Mouse (Mus musculus) intestine, postnatal 0 days (tissue): ENCODE measurements around the gene Sema6d. TPM values are rescaled to one million over a fixed set of nuclear protein-coding genes. Genes with fewer than 3 reads are reported as not detected.

ENCODE experiments used
- ATAC-seq: fragments of 200-750 bp; cut with Nextera tagmentation; 2 replicates; pipeline ENCODE4 v1.8.0; 2017; ENCODE audit warnings: mild to moderate bottlenecking, moderate TSS enrichment, moderate library complexity
- H3K27ac ChIP-seq: fragments of 300-500 bp; sonication (generic); 2 replicates; pipeline ENCODE4 v1.5.1; 2014; ENCODE audit warnings: mild to moderate bottlenecking, low read depth, low read length, moderate library complexity
- H3K27me3 ChIP-seq: fragments of 300-500 bp; sonication (generic); replicated peaks from 2 replicates; pipeline ENCODE4 v1.6.1; 2014; ENCODE audit warnings: low read length, mixed read lengths; ENCODE audit not compliant: control insufficient read depth, insufficient read depth
- H3K36me3 ChIP-seq: fragments of 300-500 bp; sonication (generic); 2 replicates; pipeline ENCODE4 v1.6.1; 2014; ENCODE audit warnings: mild to moderate bottlenecking, moderate library complexity; ENCODE audit not compliant: control insufficient read depth, insufficient read depth
- H3K4me1 ChIP-seq: fragments of 300-500 bp; sonication (generic); replicated peaks from 2 replicates; pipeline ENCODE4 v1.6.1; 2014; ENCODE audit warnings: antibody characterized with exemption, low read length, mixed read lengths; ENCODE audit not compliant: control insufficient read depth, insufficient read depth
- H3K4me2 ChIP-seq: fragments of 300-500 bp; sonication (generic); replicated peaks from 2 replicates; pipeline ENCODE4 v1.6.1; 2014; ENCODE audit warnings: low read depth, mild to moderate bottlenecking, moderate library complexity
- H3K4me3 ChIP-seq: fragments of 300-500 bp; sonication (generic); 2 replicates; pipeline ENCODE4 v1.5.1; 2014; ENCODE audit warnings: low read depth, low read length
- H3K9ac ChIP-seq: fragments of 300-500 bp; sonication (generic); 2 replicates; pipeline ENCODE4 v1.6.1; 2014; ENCODE audit warnings: mild to moderate bottlenecking, low read depth, low read length
- H3K9me3 ChIP-seq: fragments of 300-500 bp; sonication (generic); 2 replicates; pipeline ENCODE4 v1.6.1; 2016; ENCODE audit warnings: mixed run types; ENCODE audit not compliant: control insufficient read depth
- CTCF ChIP-seq: sonication (generic); IDR thresholded peaks from 2 replicates; pipeline ENCODE4 v1.5.1; 2016; ENCODE audit warnings: low read depth, mild to moderate bottlenecking, control low read depth, antibody characterized with exemption, moderate library complexity
- WGBS: fragments of 180-500 bp; shearing (Covaris S2); extraction: QIAGEN DNeasy Blood & Tissue Kit; methylation state at CpG from one replicate; pipeline ENCODE4 v1.1.7; 2014; 5-methylcytosine and 5-hydroxymethylcytosine counted together
- polyA plus RNA-seq: library from polyadenylated mRNA; unstranded; fragments of >200 nt; fragmentation: Nextera tagmentation; extraction: Ambion mirVana; gene quantifications from 2 replicates; pipeline ENCODE4 v1.2.1, GENCODE M21; 2015

Gene Sema6d
- polyA plus RNA-seq, 1 experiment from 2014 or later, result 10.4 TPM

- no peak overlapping the region for H3K4me3 ChIP-seq
- H3K27me3 ChIP-seq, result no peaks in the 10 kb centered on the region
- no peak for TF ChIP-seq CTCF
- H3K4me2 ChIP-seq, result no peak overlapping the region
- H3K4me1 ChIP-seq, result no peaks in the 10 kb centered on the region
- no peak overlapping the region for H3K27ac ChIP-seq
- ATAC-seq, result peak; percentile 63; the same call in 1 of the 2 replicates
- WGBS, result 55% methylated on average over 4 of the region's 4 CpGs
- no peak overlapping the region for H3K9ac ChIP-seq
- no peaks in the 10 kb centered on the region for H3K9me3 ChIP-seq
- no peaks in the 10 kb centered on the region for H3K36me3 ChIP-seq
Measured at GRCm38 (mm10) chr2:124396733-124397132, 307.0 kb downstream of the Sema6d start.

- peak; percentile 69 for ATAC-seq
Measured at GRCm38 (mm10) chr2:124397304-124397703, 307.5 kb downstream of the Sema6d start.

GRCm38 (mm10) chr2:124399611-124400010, 309.8 kb downstream of the Sema6d start:
- 83% methylated on average over 2 of the region's 2 CpGs for WGBS
- TF ChIP-seq CTCF, result no peak
- no peak overlapping the region for H3K4me3 ChIP-seq
- no peaks in the 10 kb centered on the region for H3K4me1 ChIP-seq
- ATAC-seq, result no peak
- H3K36me3 ChIP-seq, result no peaks in the 10 kb centered on the region
- H3K9me3 ChIP-seq, result no peaks in the 10 kb centered on the region
- no peak overlapping the region for H3K4me2 ChIP-seq
- no peaks in the 10 kb centered on the region for H3K27me3 ChIP-seq
- no peak overlapping the region for H3K27ac ChIP-seq
- no peak overlapping the region for H3K9ac ChIP-seq

More at GRCm38 (mm10) chr2:124397304-124397703, 307.5 kb downstream of the Sema6d start:
- H3K27ac ChIP-seq, result no peak overlapping the region
- no peak overlapping the region for H3K4me3 ChIP-seq
- H3K9me3 ChIP-seq, result no peaks in the 10 kb centered on the region
- H3K4me1 ChIP-seq, result no peaks in the 10 kb centered on the region
- no peak overlapping the region for H3K4me2 ChIP-seq
- H3K9ac ChIP-seq, result no peak overlapping the region
- 54% methylated on average over 5 of the region's 5 CpGs for WGBS
- H3K36me3 ChIP-seq, result no peaks in the 10 kb centered on the region
- no peak for TF ChIP-seq CTCF
- no peaks in the 10 kb centered on the region for H3K27me3 ChIP-seq

DNA sequence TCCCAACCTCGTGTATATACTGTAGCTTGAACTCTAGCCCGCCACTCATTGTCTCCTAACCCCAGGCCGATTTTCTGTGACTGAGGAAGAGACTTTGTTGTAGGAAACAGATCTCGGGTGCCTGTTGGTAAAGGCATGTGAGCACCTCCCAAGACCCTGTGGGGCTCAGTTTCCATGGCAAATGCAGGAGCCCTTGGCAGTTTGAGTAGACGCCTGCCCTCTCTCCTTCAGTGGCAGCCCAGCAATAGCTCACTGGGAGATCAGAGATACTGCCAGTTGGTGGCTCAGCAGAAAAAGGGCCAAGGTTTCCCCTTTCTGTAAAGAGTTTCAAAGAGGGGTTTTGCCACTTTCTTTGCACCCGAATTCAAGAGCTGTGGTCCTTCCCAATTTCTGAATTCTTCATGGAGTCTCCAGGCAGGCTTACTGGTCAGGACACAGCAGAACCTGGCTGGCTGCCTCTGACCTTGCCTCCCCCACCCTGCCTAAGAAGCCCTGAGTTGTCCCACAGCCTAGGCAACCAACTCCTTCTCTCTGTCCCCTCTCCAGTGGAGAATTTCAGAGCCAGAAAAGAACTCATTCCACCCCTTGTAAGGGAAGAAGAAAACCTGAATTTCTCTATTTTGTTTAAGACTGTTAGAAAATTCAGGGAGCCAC, 312.1 kb downstream of the Sema6d start:
- ATAC-seq, result no peak
- H3K27ac ChIP-seq, result no peak overlapping the region
- H3K4me1 ChIP-seq, result no peaks in the 10 kb centered on the region
- H3K9me3 ChIP-seq, result no peaks in the 10 kb centered on the region
- H3K36me3 ChIP-seq, result no peaks in the 10 kb centered on the region
- 78% methylated on average over 6 of the region's 6 CpGs for WGBS
- no peak overlapping the region for H3K9ac ChIP-seq
- no peaks in the 10 kb centered on the region for H3K27me3 ChIP-seq
- no peak overlapping the region for H3K4me3 ChIP-seq
- no peak for TF ChIP-seq CTCF
- H3K4me2 ChIP-seq, result no peak overlapping the region

DNA sequence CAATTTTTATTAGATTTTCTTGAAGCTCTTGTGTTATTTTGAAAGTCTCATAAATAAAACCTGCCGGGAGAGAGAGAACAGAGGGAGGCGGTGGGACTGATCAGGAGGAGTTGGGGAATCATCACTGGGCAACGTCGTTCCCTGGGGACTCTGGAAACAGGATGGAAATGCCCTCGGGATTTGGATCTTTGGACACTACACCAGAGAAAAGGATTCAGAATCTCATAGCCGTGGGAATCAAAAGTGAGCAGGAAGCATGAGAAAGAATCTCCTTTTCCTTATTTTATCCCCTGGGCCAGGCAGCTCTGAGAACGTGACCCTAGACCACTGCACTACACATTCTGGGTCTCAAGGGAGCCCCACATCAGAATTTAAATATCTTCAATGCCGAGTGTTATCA, 313.8 kb downstream of the Sema6d start:
- H3K36me3 ChIP-seq, result no peaks in the 10 kb centered on the region
- no peaks in the 10 kb centered on the region for H3K9me3 ChIP-seq
- H3K9ac ChIP-seq, result no peak overlapping the region
- WGBS, result 76% methylated on average over 8 of the region's 8 CpGs
- H3K4me1 ChIP-seq, result no peaks in the 10 kb centered on the region
- ATAC-seq, result no peak
- no peak overlapping the region for H3K4me3 ChIP-seq
- no peaks in the 10 kb centered on the region for H3K27me3 ChIP-seq
- H3K4me2 ChIP-seq, result no peak overlapping the region
- TF ChIP-seq CTCF, result no peak
- no peak overlapping the region for H3K27ac ChIP-seq

DNA sequence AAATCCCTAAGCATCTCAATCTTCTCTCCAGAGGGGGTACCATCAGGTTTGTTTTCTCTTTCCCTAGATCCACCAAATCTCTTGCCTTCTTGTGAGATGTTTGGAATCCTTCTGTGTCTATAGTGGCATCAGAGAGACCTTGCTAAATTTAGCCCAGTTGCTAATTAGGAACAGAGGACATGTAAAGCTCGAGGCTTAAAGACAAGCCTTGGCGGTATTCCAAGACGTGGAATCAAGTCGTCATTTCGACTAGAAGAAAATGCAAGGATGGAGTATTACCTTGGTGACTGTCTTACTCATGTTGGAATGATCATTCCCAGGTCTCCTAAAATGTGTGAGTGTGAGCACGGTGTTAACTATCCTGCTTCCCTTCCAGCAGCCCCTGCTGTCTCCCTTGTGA, 314.2 kb downstream of the Sema6d start:
- H3K27me3 ChIP-seq, result no peaks in the 10 kb centered on the region
- TF ChIP-seq CTCF, result no peak
- no peak overlapping the region for H3K27ac ChIP-seq
- no peaks in the 10 kb centered on the region for H3K9me3 ChIP-seq
- H3K4me3 ChIP-seq, result no peak overlapping the region
- H3K4me1 ChIP-seq, result no peaks in the 10 kb centered on the region
- H3K9ac ChIP-seq, result no peak overlapping the region
- H3K36me3 ChIP-seq, result no peaks in the 10 kb centered on the region
- no peak overlapping the region for H3K4me2 ChIP-seq
- 65% methylated on average over 6 of the region's 6 CpGs for WGBS
- ATAC-seq, result no peak
